Mouse (Mus musculus) liver, embryonic 13.5 days (tissue): Measurements from ENCODE around the gene Fam214b. TPM values are rescaled to one million over a fixed set of nuclear protein-coding genes. Genes with fewer than 3 reads are reported as not detected.

Experiments
- ATAC-seq: fragments of 200-750 bp; cut with Nextera tagmentation; 2 replicates; pipeline ENCODE4 v1.8.0; 2017; ENCODE audit warnings: low read depth, mild to moderate bottlenecking, moderate number of reproducible peaks, moderate library complexity
- DNase-seq: peaks from one replicate; pipeline ENCODE4 v3.0.0; 2022
- H3K27ac ChIP-seq: fragments of 300-500 bp; sonication (generic); 2 replicates; pipeline ENCODE4 v1.5.1; 2015; ENCODE audit warnings: moderate library complexity, mild to moderate bottlenecking, inconsistent platforms
- H3K27me3 ChIP-seq: fragments of 300-500 bp; sonication (generic); 2 replicates; pipeline ENCODE4 v1.6.1; 2015; ENCODE audit warnings: mild to moderate bottlenecking, inconsistent platforms
- H3K36me3 ChIP-seq: fragments of 300-500 bp; sonication (generic); 2 replicates; pipeline ENCODE4 v1.6.1; 2015; ENCODE audit warnings: mild to moderate bottlenecking, inconsistent platforms
- H3K4me1 ChIP-seq: fragments of 300-500 bp; sonication (generic); replicated peaks from 2 replicates; pipeline ENCODE4 v1.6.1; 2015; ENCODE audit warnings: inconsistent platforms
- H3K4me2 ChIP-seq: fragments of 300-500 bp; sonication (generic); 2 replicates; pipeline ENCODE4 v1.6.1; 2015; ENCODE audit warnings: inconsistent platforms, mild to moderate bottlenecking, moderate library complexity
- H3K4me3 ChIP-seq: fragments of 300-500 bp; sonication (generic); replicated peaks from 2 replicates; pipeline ENCODE4 v1.5.1; 2015; ENCODE audit warnings: mild to moderate bottlenecking, inconsistent platforms
- H3K9ac ChIP-seq: fragments of 300-500 bp; sonication (generic); 2 replicates; pipeline ENCODE4 v1.6.1; 2015; ENCODE audit warnings: mild to moderate bottlenecking, inconsistent platforms
- H3K9me3 ChIP-seq: fragments of 300-500 bp; sonication (generic); replicated peaks from 2 replicates; pipeline ENCODE4 v1.6.1; 2016; ENCODE audit warnings: inconsistent platforms
- WGBS: fragments of 180-500 bp; shearing (Covaris S2); methylation state at CpG from one replicate; pipeline ENCODE4 v1.1.7; 2015; ENCODE audit not compliant: insufficient replicate concordance; 5-methylcytosine and 5-hydroxymethylcytosine counted together
- polyA plus RNA-seq: library from polyadenylated mRNA; unstranded; fragments of >200 nt; fragmentation: Nextera tagmentation; extraction: Ambion mirVana; gene quantifications from 2 replicates; pipeline ENCODE4 v1.2.1, GENCODE M21; 2015

The Fam214b gene
- polyA plus RNA-seq, 1 experiment from 2014 or later = 28.4 TPM

DNA sequence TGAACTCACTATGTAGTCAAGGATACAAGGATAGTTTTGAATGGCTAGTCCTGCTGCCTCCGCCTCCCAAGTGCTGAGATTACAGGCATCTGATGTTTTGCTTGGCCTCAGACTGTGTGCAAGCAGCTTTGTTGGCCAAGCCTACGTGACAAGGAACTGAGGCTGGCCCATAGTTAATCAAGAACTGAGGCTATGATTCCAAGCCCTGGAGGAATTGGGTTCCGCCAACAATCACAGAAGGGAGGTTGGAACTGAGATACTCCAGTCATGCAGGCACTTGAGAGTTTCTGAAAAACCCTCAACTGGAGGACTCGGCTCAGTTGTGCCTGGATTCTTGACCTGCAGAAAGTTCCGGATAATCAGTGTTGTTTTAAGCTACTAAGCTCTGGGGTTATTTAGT lies 11.6 kb upstream of the Fam214b start:
- Histone ChIP-seq H3K4me3 (no peak overlapping the region), H3K4me1 (peaks cover 17% of the 10 kb centered on the region), H3K9ac (no peak overlapping the region), H3K9me3 (no peaks in the 10 kb centered on the region), H3K36me3 (no peaks in the 10 kb centered on the region), H3K27ac (no peak overlapping the region), H3K4me2 (no peak overlapping the region), H3K27me3 (peaks cover 52% of the 10 kb centered on the region)
- ATAC-seq (no peak), DNase-seq (no peak)
- 76% methylated on average over 5 of the region's 5 CpGs for WGBS

DNA sequence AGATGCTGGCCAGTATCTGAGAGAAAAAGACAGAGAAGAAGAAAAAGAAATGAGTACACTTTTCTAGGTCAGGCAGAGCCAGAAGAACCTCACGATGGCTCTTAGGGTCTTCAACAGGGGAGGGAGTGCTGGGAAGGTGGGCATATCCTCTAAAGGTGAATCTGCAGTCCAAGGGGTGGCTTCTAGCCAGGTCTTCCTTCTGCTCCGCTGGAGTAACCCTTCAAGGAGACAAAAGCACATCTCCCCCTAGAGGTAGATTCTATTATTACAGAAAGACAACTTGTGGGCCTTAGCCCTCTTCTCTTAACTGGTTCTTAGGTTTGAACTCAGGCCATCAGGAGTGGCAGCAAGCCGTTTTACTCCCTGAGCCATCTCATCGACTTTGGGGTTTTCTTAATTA lies 6.6 kb upstream of the Fam214b start:
- H3K9me3 ChIP-seq = no peaks in the 10 kb centered on the region
- DNase-seq = no peak
- no peak overlapping the region for H3K9ac ChIP-seq
- H3K27me3 ChIP-seq = peaks cover 3% of the 10 kb centered on the region
- no peaks in the 10 kb centered on the region for H3K4me1 ChIP-seq
- 6% methylated on average over 4 of the region's 4 CpGs for WGBS
- H3K27ac ChIP-seq = no peak overlapping the region
- H3K36me3 ChIP-seq = no peaks in the 10 kb centered on the region
- H3K4me3 ChIP-seq = no peak overlapping the region
- peak; percentile 18; the same call in 1 of the 2 replicates for ATAC-seq
- H3K4me2 ChIP-seq = no peak overlapping the region

DNA sequence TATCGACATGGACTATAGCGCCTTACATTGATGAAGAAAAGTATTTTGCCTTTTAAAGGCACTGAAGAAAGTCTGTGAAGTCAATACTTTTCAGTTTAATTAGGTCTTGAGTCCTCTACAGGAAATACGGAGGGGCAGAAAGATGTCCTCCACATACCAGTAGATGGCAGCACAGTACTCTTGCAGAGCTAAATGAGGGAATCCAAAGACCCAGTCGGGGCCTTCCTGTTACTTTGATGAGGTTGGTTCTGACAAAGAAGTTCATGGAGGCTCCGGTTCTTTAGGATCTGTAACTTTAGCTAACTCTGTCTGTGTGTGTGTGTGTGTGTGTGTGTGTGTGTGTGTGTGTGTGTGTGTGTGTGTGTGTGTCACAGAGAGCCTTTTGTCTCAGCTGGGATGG lies 1.2 kb upstream of the Fam214b start:
- DNase-seq (peak; percentile 52), ATAC-seq (no peak)
- H3K4me2 ChIP-seq = no peak overlapping the region

DNA sequence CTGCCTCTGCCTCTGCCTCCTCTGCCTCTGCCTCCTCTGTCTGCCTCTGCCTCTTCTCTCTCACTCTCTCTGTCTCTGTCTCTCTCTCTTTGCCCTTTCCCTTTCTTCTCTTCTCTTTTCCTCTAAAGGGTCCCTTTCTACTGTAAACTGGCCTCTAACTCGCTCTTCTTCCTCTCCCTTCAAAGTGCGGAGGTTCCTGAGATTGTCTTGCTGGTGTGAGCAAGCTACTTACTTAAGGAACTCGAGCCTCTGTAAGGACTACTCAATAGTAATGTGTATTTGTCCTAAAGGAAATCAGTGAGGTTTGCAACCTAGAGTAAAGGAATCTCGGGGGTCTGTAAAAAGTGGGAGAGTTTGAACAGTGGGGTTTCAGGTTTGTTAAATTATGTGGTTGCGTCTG lies 587 bp upstream of the Fam214b start:
- H3K4me2 ChIP-seq = peak overlapping the region; percentile 80
- H3K36me3 ChIP-seq = no peaks in the 10 kb centered on the region
- no peak for ATAC-seq
- H3K4me3 ChIP-seq = no peak overlapping the region
- no peak for DNase-seq
- H3K9ac ChIP-seq = no peak overlapping the region
- no peak overlapping the region for H3K27ac ChIP-seq
- H3K9me3 ChIP-seq = no peaks in the 10 kb centered on the region
- H3K4me1 ChIP-seq = peaks cover 37% of the 10 kb centered on the region
- no peaks in the 10 kb centered on the region for H3K27me3 ChIP-seq
- 46% methylated on average over 5 of the region's 5 CpGs for WGBS

More for the DNA sequence above, 1.2 kb upstream of the Fam214b start:
- Histone ChIP-seq H3K9ac (no peak overlapping the region), H3K4me3 (no peak overlapping the region), H3K9me3 (no peaks in the 10 kb centered on the region), H3K27me3 (no peaks in the 10 kb centered on the region), H3K27ac (no peak overlapping the region), H3K36me3 (no peaks in the 10 kb centered on the region), H3K4me1 (peaks cover 37% of the 10 kb centered on the region)
- 5% methylated on average over 5 of the region's 5 CpGs for WGBS

DNA sequence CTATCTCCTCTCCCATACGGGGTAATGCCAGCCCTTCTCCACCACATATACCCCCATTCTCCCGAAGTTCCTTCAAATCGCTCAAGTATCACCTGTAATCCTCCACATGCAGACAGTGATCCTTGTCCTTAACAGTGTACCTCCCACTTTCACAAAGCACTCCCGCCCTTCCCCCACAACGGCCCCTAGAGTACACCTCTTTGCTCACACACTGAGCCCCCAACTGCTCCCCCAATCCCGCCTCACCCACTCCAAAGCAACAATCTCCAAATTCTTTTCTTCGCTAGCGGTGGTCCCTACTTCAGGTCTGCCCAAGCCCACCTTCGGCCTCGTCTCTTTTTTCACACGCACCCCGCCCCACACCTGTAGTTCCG lies 748 bp downstream of the Fam214b start:
- ATAC-seq (no peak), DNase-seq (no peak)
- Histone ChIP-seq H3K27ac (peak overlapping the region; percentile 53; the same call in 1 of the 2 replicates), H3K4me1 (peaks cover 47% of the 10 kb centered on the region), H3K27me3 (no peaks in the 10 kb centered on the region), H3K9ac (peak overlapping the region; percentile 65), H3K4me2 (peak overlapping the region; percentile 80), H3K36me3 (no peaks in the 10 kb centered on the region), H3K4me3 (peak overlapping the region; percentile 61), H3K9me3 (no peaks in the 10 kb centered on the region)
- 8% methylated on average over 13 of the region's 13 CpGs for WGBS

DNA sequence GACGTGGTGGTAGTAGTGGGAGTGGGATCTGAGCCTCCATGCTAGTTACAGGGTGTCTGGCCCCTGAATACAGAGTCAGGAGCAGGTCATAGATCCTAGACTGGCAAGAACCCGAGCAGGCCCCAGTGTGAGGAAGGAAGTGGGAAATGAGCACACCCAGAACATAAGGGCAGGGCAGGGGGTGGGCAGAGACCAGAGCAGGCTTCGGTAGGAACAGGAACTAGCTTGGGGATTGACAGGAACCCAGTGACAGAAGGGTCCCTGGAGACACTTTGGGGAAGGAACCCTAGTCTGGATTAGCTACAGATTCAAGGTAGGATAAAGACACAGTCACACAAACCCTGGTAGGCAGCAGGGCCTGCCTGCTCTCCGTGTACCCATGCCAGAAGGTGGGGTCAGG lies 1.3 kb downstream of the Fam214b start:
- WGBS = 13% methylated on average over 4 of the region's 4 CpGs

DNA sequence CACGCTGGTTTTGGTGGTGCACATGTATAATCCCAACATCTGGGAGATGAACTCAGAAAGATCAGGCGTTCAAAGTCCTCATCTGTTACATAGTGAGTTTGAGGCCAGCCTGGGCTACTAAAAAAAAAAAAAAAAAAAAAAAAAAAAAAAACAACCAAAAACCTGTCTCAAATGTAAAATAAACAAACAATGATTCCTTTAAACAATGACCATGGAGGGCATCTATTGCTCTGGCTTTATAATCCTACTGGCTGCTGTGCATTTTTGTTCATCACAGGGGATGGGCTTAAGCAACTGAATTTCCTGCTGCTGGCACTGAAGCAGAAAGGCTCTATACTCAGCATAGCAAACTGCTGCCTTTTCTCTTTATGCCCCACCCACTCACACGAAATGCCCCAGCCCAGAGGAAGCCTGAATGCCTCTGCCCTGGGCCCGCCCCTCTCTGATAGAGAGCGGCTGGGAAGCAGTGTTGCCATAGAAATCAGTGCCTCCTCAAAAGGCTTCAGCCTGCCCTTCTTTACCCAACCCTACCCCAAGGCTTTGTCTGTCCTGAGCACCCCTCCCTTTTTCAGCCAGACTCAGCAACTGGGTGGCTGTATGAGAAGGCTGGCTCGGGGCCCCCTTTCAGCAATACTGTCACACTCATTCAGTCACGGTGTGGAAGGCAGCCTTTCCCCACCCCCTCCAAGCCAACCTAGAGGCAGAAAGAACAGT lies 2.2 kb downstream of the Fam214b start:
- Histone ChIP-seq H3K4me1 (peaks cover 60% of the 10 kb centered on the region), H3K27ac (peak overlapping the region; percentile 53), H3K4me3 (no peak overlapping the region; the same call in 1 of the 2 replicates), H3K4me2 (peak overlapping the region; percentile 80), H3K36me3 (no peaks in the 10 kb centered on the region), H3K9ac (0 out of 2 replicates have a peak overlapping the region, but pooled peaks have one; percentile 9), H3K27me3 (no peaks in the 10 kb centered on the region), H3K9me3 (no peaks in the 10 kb centered on the region)
- DNase-seq (no peak), ATAC-seq (no peak)
- WGBS = 19% methylated on average over 7 of the region's 7 CpGs

More for the DNA sequence above, 1.3 kb downstream of the Fam214b start:
- no peaks in the 10 kb centered on the region for H3K36me3 ChIP-seq
- H3K27me3 ChIP-seq = no peaks in the 10 kb centered on the region
- no peaks in the 10 kb centered on the region for H3K9me3 ChIP-seq
- peaks cover 51% of the 10 kb centered on the region for H3K4me1 ChIP-seq
- ATAC-seq = no peak
- no peak for DNase-seq
- H3K27ac ChIP-seq = peak overlapping the region; percentile 53
- peak overlapping the region; percentile 65; the same call in 1 of the 2 replicates for H3K9ac ChIP-seq
- H3K4me2 ChIP-seq = peak overlapping the region; percentile 80
- peak overlapping the region; percentile 61 for H3K4me3 ChIP-seq

DNA sequence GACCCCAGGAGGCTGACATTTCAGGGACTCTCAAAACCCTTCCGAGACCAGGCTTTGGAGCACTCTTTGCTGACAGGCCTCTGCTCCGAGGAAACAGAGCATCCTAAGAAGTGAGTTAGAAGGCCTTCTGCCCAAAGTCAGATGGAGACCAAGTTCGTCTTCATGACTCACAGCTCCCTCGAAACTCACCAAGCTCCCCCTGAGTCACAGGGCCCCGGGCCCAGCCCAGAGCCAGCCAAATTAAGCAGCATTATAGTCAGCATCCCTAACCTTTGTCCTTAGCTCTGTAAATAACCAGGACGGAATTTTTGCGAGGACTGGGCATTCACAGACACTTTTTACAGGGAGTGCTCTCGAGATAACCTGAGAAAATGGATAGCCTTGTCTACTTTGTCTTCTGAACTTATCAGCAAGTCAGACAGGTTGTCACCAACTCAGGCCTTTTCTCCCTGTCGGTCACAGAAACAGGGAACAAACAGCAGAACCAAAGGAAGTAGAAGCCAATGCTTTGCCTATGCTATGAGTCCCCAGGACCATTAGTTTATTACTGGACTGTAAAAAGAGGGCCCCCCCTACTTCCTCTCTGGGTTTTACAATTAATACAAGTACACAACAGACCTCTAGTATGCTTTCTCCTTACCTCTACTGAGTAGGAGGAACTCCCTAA lies 5.0 kb downstream of the Fam214b start:
- 60% methylated on average over 9 of the region's 9 CpGs for WGBS
- H3K4me1 ChIP-seq = peaks cover 79% of the 10 kb centered on the region
- no peak for DNase-seq
- H3K9me3 ChIP-seq = no peaks in the 10 kb centered on the region
- no peaks in the 10 kb centered on the region for H3K27me3 ChIP-seq
- ATAC-seq = no peak
- peaks cover 10% of the 10 kb centered on the region for H3K36me3 ChIP-seq
- no peak overlapping the region for H3K4me3 ChIP-seq
- no peak overlapping the region for H3K9ac ChIP-seq
- peak overlapping the region; percentile 18 for H3K27ac ChIP-seq
- H3K4me2 ChIP-seq = no peak overlapping the region

DNA sequence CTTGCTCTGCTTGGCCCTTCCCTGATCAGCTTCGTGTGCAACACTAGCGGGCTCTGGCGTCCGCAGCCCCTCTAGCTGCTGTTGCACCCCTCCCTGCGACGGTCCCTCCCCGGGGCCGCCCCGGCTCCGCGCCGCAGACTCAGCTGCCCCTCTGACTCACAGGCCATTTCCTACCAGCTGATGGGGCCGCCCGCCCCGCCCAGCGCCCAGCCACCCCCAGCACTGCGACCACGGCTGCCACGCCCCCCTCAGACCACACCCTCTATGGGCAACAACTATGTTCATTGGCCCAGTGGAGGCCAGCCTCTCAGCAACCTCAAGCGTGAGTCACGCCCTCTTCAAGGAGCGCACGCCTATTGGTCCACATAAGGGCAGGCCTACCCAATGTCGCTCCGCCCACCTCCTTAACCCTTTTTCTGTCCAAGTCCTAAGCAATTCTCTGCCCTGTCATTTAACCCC lies 5.9 kb downstream of the Fam214b start:
- peak; percentile 97 for DNase-seq
- H3K4me1 ChIP-seq = peaks cover 78% of the 10 kb centered on the region
- 2% methylated on average over 25 of the region's 25 CpGs for WGBS
- peak overlapping the region; percentile 97 for H3K27ac ChIP-seq
- no peaks in the 10 kb centered on the region for H3K27me3 ChIP-seq
- ATAC-seq = peak; percentile 93
- no peaks in the 10 kb centered on the region for H3K9me3 ChIP-seq
- H3K4me3 ChIP-seq = peak overlapping the region; percentile 84
- H3K36me3 ChIP-seq = peaks cover 19% of the 10 kb centered on the region
- H3K4me2 ChIP-seq = peak overlapping the region; percentile 89
- H3K9ac ChIP-seq = peak overlapping the region; percentile 92

DNA sequence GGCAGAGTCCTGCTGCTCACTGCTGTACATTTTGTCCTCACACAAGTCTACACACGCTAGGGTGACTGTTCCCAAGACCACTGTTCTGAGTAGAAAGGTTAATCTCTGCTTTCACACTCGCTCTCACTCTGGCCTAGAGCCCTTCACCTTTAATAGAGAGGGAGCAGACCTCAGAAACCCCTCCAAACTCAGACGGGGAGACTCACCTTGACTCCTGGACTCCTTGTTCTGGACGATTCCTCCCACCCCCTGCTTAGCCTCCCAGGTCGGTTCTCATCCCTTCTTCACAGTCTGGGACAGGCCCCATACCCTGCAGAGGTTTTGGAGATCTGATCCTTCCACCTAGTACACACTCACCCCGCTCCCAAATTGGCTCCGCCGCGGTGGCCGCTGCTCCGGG lies 6.4 kb downstream of the Fam214b start:
- peaks cover 24% of the 10 kb centered on the region for H3K36me3 ChIP-seq
- no peaks in the 10 kb centered on the region for H3K27me3 ChIP-seq
- H3K9me3 ChIP-seq = no peaks in the 10 kb centered on the region
- H3K9ac ChIP-seq = peak overlapping the region; percentile 92
- WGBS = 9% methylated on average over 11 of the region's 11 CpGs
- peaks cover 73% of the 10 kb centered on the region for H3K4me1 ChIP-seq
- H3K27ac ChIP-seq = peak overlapping the region; percentile 97
- ATAC-seq (peak; percentile 5; the same call in 1 of the 2 replicates), DNase-seq (no peak)
- H3K4me2 ChIP-seq = peak overlapping the region; percentile 89
- H3K4me3 ChIP-seq = peak overlapping the region; percentile 84

DNA sequence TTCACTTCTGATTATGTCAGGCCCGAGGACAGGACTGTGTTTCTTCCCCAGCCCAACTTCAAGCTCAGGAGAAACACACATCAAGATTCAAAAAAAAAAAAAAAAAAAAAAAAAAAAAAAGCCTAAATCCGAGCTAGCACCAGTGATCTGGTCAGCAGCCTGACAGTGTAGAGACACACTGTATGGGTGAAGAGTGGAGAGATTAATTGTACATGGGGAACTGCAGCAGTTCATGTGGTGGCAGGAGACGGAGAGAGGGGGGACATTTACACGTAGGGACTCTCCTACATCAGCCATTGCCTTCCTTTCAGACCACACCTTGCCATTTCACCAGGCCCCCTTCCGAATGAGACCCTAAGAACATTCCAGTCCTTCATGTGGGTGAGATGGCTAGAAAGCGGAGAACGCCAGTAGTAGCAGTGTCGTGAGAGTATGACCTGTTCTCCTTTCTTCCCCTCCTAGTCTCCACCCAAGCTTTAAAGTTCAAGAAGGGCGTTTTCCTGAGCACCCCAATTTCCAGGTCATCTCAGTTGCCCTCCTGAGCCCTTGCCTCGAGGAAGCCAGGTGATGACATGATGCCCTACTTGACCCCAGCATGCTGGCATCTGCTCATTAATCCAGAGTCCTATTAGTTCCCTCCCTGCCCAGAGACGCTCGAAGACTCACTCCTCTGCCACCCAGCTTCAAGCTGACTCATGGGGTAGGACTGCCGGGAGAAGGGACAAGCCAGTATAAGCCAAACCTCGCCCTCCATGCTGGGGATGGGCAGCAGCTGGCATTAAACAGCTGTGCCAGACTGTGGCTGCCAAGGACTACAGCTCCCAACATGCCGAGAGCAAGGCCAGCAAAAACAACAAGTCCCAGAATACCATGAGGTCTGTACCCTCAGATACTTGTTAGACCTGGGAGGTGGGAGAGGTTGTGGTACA lies 7.2 kb downstream of the Fam214b start:
- DNase-seq = peak; percentile 58
- peak; percentile 51 for ATAC-seq
- Histone ChIP-seq H3K4me2 (peak overlapping the region; percentile 89), H3K27me3 (no peaks in the 10 kb centered on the region), H3K4me1 (peaks cover 65% of the 10 kb centered on the region), H3K4me3 (peak overlapping the region; percentile 84), H3K27ac (peak overlapping the region; percentile 97), H3K9ac (peak overlapping the region; percentile 92), H3K36me3 (peaks cover 32% of the 10 kb centered on the region), H3K9me3 (no peaks in the 10 kb centered on the region)
- 39% methylated on average over 15 of the region's 15 CpGs for WGBS
